Mouse (Mus musculus) activated CD4-positive, CD25-positive, alpha-beta regulatory T cell, adult 4 months (primary cell): ENCODE data around the gene Sned1. TPM values are rescaled to one million over a fixed set of nuclear protein-coding genes. Genes with fewer than 3 reads are reported as not detected.
"Not testable (repeated sequence)": the region's sequence is repeated elsewhere in the genome, so short reads cannot be mapped to it uniquely, and the experiment has no call there.

Experiments used
- ATAC-seq: one replicate; pipeline ENCODE4 v1.8.0; 2017
- polyA plus RNA-seq, 2 experiments: library from polyadenylated mRNA; unstranded; fragments of 100-300 nt; shearing (Covaris generic); gene quantifications; one replicate each; pipeline ENCODE4 v1.2.1; 2017

Gene Sned1
- polyA plus RNA-seq, 2 experiments from 2014 or later: 0.06 to 0.16 TPM

- no peak for ATAC-seq
These were observed 6.0 kb upstream of the Sned1 start for GRCm38 (mm10) chr1:93229626-93230025.

- no peak for ATAC-seq
These were observed 894 bp downstream of the Sned1 start for GRCm38 (mm10) chr1:93236545-93236924.

- no peak for ATAC-seq
These were observed 2.0 kb downstream of the Sned1 start for GRCm38 (mm10) chr1:93237676-93238075.

- ATAC-seq: no peak
These were observed 2.6 kb downstream of the Sned1 start for GRCm38 (mm10) chr1:93238201-93238600.

- no peak for ATAC-seq
These were observed 10.3 kb downstream of the Sned1 start for GRCm38 (mm10) chr1:93245936-93246335.

GRCm38 (mm10) chr1:93252586-93252985 lies 16.9 kb downstream of the Sned1 start:
- no peak for ATAC-seq

GRCm38 (mm10) chr1:93255761-93256160 lies 20.1 kb downstream of the Sned1 start:
- no peak for ATAC-seq

- no peak for ATAC-seq
These were observed 21.9 kb downstream of the Sned1 start for GRCm38 (mm10) chr1:93257560-93257959.

GRCm38 (mm10) chr1:93267207-93267606 lies 31.6 kb downstream of the Sned1 start:
- ATAC-seq: no peak

- no peak for ATAC-seq
These were observed 32.6 kb downstream of the Sned1 start for GRCm38 (mm10) chr1:93268246-93268645.

- no peak for ATAC-seq
These were observed 35.0 kb downstream of the Sned1 start for GRCm38 (mm10) chr1:93270516-93271240.

GRCm38 (mm10) chr1:93271751-93272150 lies 36.1 kb downstream of the Sned1 start:
- ATAC-seq: no peak

GRCm38 (mm10) chr1:93272409-93272821 lies 36.8 kb downstream of the Sned1 start:
- ATAC-seq: no peak

- no peak for ATAC-seq
These were observed 39.9 kb downstream of the Sned1 start for GRCm38 (mm10) chr1:93275561-93275960.

- ATAC-seq: no peak
These were observed 41.4 kb downstream of the Sned1 start for GRCm38 (mm10) chr1:93277041-93277440.

GRCm38 (mm10) chr1:93289678-93290214 lies 54.1 kb downstream of the Sned1 start:
- no peak for ATAC-seq

GRCm38 (mm10) chr1:93290956-93291355 lies 55.3 kb downstream of the Sned1 start:
- no peak for ATAC-seq

- ATAC-seq: no peak
These were observed 56.0 kb downstream of the Sned1 start for GRCm38 (mm10) chr1:93291591-93291990.

- no peak for ATAC-seq
These were observed 56.4 kb downstream of the Sned1 start for GRCm38 (mm10) chr1:93292006-93292405.

GRCm38 (mm10) chr1:93294491-93294890 lies 58.9 kb downstream of the Sned1 start:
- not testable (repeated sequence) for ATAC-seq

GRCm38 (mm10) chr1:93299791-93300190 lies 64.2 kb downstream of the Sned1 start:
- ATAC-seq: no peak

- no peak for ATAC-seq
These were observed 64.9 kb downstream of the Sned1 start for GRCm38 (mm10) chr1:93300578-93300977.

GRCm38 (mm10) chr1:93305581-93306337 lies 70.1 kb downstream of the Sned1 start, which contains the start of gene Mterf4:
Gene Mterf4 (minus strand): TSS chr1:93305915.
- peak; percentile 96 for ATAC-seq

- no peak for ATAC-seq
These were observed 88.3 kb downstream of the Sned1 start for GRCm38 (mm10) chr1:93323973-93324372.
